Mouse (Mus musculus) lung, adult 2 months (tissue): ENCODE measurements around the gene Rdh5.

Source experiments
- CTCF ChIP-seq: fragments of 200-500 bp; IDR thresholded peaks from 2 replicates; pipeline ENCODE4 v1.5.1; 2011; ENCODE audit warnings: mild to moderate bottlenecking, low read length, control low read depth; ENCODE audit not compliant: insufficient read depth
- POLR2A ChIP-seq: fragments of 200-500 bp; IDR thresholded peaks from 2 replicates; pipeline ENCODE4 v1.6.1; 2011; ENCODE audit warnings: low read depth, mild to moderate bottlenecking, control low read depth, low read length, borderline replicate concordance; ENCODE audit errors: extremely low read depth

DNA sequence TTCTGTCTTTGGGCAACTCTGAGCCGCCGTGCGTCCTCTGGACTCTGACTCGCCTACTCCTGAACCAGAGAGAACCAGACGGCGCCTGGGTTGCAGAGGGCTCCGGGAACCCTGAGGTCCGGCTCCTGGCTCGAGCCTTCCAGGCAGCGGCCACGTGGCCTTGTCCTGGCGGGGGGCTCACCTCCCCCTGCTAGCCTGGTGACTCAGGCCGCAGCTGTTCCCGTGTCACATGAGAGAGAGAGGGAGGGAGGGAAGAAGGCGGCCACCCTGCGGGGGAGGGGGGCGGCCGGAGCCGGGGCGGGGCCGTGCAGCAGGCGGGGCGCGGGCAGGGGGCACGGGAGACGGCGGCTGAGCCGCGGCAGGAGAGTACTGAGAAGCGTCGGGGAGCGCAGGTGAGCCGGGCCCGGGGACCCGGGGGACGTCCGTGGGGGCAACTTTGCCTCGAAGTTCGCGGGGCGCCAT lies 13.1 kb downstream of the Rdh5 start:
- TF ChIP-seq CTCF (no peak), POLR2A (peak; percentile 51)
